Mouse (Mus musculus) adrenal gland, postnatal 0 days (tissue): ENCODE measurements around the gene Tnni1. TPM values are rescaled to one million over a fixed set of nuclear protein-coding genes. Genes with fewer than 3 reads are reported as not detected.

Experiments
- polyA plus RNA-seq: library from polyadenylated mRNA; unstranded; fragments of >200 nt; fragmentation: Nextera tagmentation; extraction: Ambion mirVana; gene quantifications from 2 replicates; pipeline ENCODE4 v1.2.1, GENCODE M21; 2015

Tnni1 gene
- 8.0 and 9.8 TPM in 2 replicates for polyA plus RNA-seq

GRCm38 (mm10) chr1:135778780-135779535 is at the start of gene Tnni1:
Gene Tnni1 (plus strand): TSS chr1:135779434.

DNA sequence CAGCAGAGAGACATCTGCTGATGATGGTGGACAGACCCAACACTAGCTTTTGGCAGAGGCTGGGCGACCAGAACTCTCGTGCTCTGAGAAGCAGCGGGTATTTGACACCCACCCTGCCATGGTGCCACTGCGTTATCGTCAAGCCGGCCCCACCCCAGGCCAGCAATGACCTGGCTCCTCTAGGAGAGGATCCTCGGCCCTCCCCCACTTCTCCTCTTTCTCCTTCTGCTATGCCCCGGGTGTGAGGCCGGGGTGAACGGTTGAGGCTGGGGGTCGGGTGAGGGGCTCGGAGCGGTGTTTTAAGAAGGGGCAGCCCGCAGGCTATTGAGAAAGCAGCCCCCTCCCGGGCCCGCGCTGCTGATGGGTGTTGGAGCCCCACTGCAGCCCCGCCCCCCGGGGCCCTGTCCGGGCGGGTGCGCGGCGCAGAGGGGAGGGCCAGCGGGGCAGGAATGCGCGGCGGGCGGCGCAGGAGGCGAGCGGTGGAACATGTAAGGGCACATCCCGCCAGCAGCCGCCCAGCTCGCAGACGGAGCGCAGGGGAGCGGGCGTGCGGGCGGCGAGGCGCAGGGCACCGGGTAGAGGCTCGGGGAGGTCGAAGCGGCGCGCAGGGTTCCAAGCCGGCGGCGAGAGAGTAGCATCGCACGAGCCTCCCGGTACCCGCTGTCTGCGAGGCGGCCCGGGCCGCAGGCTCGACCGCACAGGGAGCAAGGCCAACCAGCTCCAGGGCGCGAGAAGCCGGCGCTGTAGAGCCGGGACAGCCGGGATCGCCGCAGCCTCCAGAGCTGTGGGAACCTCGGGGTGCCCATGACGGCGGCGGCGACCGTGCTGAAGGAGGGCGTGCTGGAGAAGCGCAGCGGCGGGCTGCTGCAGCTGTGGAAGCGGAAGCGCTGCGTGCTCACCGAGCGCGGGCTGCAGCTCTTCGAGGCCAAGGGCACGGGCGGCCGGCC is 13.3 kb upstream of the Tnni1 start, which contains the start of gene Phlda3:
TSS of gene Phlda3 (plus strand) at position 475 of the 947 bp plus-strand sequence.

DNA sequence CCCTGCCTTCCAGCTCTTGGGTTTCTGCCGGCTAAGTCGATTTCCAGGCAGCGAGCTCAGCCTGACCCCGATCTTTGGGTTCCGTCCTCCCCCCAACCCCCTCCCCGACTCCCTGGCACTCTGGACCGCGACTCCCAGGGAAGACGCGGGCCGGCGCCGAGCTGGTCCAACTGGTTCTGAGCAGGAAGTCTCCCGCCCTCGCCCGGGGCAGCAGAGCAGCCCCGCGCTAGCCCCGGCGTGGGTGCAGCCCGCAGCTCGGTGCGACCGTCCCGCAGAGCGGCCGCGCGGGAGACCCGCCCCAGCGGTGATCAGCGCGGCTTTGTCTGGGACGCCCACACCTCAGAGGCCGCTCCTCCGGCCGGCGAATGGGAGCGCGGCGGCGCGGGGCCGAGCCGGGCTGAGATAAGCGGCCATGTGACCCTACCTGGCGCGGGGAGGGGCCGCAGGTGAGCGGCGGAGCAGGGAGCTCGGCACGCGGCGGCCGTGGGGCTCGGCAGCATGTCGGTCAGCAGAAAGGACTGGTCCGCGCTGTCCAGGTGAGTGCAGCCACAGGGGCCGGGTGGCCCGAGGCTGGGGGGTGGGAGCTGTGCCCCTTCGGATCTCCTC is 39.4 kb downstream of the Tnni1 start, which contains the start of gene Lad1:
TSS of gene Lad1 (plus strand) at position 118 of the 606 bp plus-strand sequence.

GRCm38 (mm10) chr1:135835716-135836483 is 56.7 kb downstream of the Tnni1 start, which contains the start of gene Tnnt2:
Gene Tnnt2 (plus strand): TSS chr1:135836354.

Other genes with a start within 250 kb of the Tnni1 start
- gene Nav1, start 172.1 kb upstream of the Tnni1 start, polyA plus RNA-seq = 10.4 and 11.8 TPM in 2 replicates
- gene Csrp1, start 59.4 kb upstream of the Tnni1 start, polyA plus RNA-seq = 94.1 and 183 TPM in 2 replicates
- 72.6 and 96.0 TPM in 2 replicates for gene Phlda3, start 13.3 kb upstream of the Tnni1 start, polyA plus RNA-seq
- 1.8 and 2.1 TPM in 2 replicates for gene Lad1, start 39.2 kb downstream of the Tnni1 start, polyA plus RNA-seq
- gene Tnnt2, start 56.9 kb downstream of the Tnni1 start, polyA plus RNA-seq = 6.5 and 20.7 TPM in 2 replicates
- gene Pkp1, start 139.8 kb downstream of the Tnni1 start, polyA plus RNA-seq = 0.08 and 0.13 TPM in 2 replicates
- 0.14 and 0.20 TPM in 2 replicates for gene Igfn1, start 226.9 kb downstream of the Tnni1 start, polyA plus RNA-seq
- 178 and 195 TPM in 2 replicates for gene Tmem9, start 228.7 kb downstream of the Tnni1 start, polyA plus RNA-seq